Mouse (Mus musculus): ENCODE results near the gene Mgll. TPM values are rescaled to one million over a fixed set of nuclear protein-coding genes. Genes with fewer than 3 reads are reported as not detected.
A peak's percentile ranks its signal among the peaks of the same experiment; 100 is the strongest.

Gene Mgll
- polyA plus RNA-seq, 1 experiment from 2014 or later: 6.5 TPM

GRCm38 (mm10) chr6:88756992-88757391, 32.8 kb downstream of the Mgll start:
- Histone ChIP-seq H3K27ac (no peak overlapping the region), H3K4me3 (no peak overlapping the region), H3K4me2 (replicated peaks) (no peak overlapping the region), H3K4me1 (peaks cover 37% of the 10 kb centered on the region), H3K9me3 (replicated peaks) (no peaks in the 10 kb centered on the region), H3K36me3 (no peaks in the 10 kb centered on the region), H3K27me3 (peaks cover 5% of the 10 kb centered on the region), H3K9ac (no peak overlapping the region)
- no peak for ATAC-seq (ENCODE audit: low FRiP score)
- 92% methylated on average over 4 of the region's 4 CpGs for WGBS

GRCm38 (mm10) chr6:88758074-88758473, 33.9 kb downstream of the Mgll start:
- Histone ChIP-seq H3K9me3 (replicated peaks) (no peaks in the 10 kb centered on the region), H3K27ac (no peak overlapping the region), H3K4me2 (replicated peaks) (no peak overlapping the region), H3K4me1 (peaks cover 29% of the 10 kb centered on the region), H3K4me3 (no peak overlapping the region), H3K27me3 (peaks cover 5% of the 10 kb centered on the region), H3K36me3 (no peaks in the 10 kb centered on the region), H3K9ac (no peak overlapping the region)
- 86% methylated on average over 8 of the region's 8 CpGs for WGBS
- ATAC-seq (ENCODE audit: low FRiP score): no peak

- Histone ChIP-seq H3K9ac (no peak overlapping the region), H3K4me2 (replicated peaks) (no peak overlapping the region), H3K4me3 (no peak overlapping the region), H3K9me3 (replicated peaks) (no peaks in the 10 kb centered on the region), H3K4me1 (peaks cover 25% of the 10 kb centered on the region), H3K27ac (no peak overlapping the region), H3K27me3 (peaks cover 5% of the 10 kb centered on the region), H3K36me3 (no peaks in the 10 kb centered on the region)
- WGBS: 78% methylated on average over 10 of the region's 10 CpGs
- no peak for ATAC-seq (ENCODE audit: low FRiP score)
Measured at GRCm38 (mm10) chr6:88758568-88759522, 34.6 kb downstream of the Mgll start.

- 66% methylated on average over 17 of the region's 17 CpGs for WGBS
- Histone ChIP-seq H3K4me3 (no peak overlapping the region), H3K36me3 (no peaks in the 10 kb centered on the region), H3K9ac (no peak overlapping the region), H3K27ac (peak overlapping the region; percentile 67; the same call in 1 of the 2 replicates), H3K9me3 (replicated peaks) (no peaks in the 10 kb centered on the region), H3K4me2 (replicated peaks) (no peak overlapping the region), H3K4me1 (peaks cover 25% of the 10 kb centered on the region), H3K27me3 (peaks cover 5% of the 10 kb centered on the region)
- peak; percentile 76 for ATAC-seq (ENCODE audit: low FRiP score)
Measured at GRCm38 (mm10) chr6:88759793-88760453, 35.7 kb downstream of the Mgll start.

- no peaks in the 10 kb centered on the region for H3K9me3 ChIP-seq (replicated peaks)
- H3K27me3 ChIP-seq: peaks cover 5% of the 10 kb centered on the region
- no peak for ATAC-seq (ENCODE audit: low FRiP score)
- 63% methylated on average over 17 of the region's 17 CpGs for WGBS
- peaks cover 28% of the 10 kb centered on the region for H3K4me1 ChIP-seq
- H3K36me3 ChIP-seq: no peaks in the 10 kb centered on the region
- 0 out of 2 replicates have a peak overlapping the region, but pooled peaks have one; percentile 35 for H3K27ac ChIP-seq
- no peak overlapping the region for H3K4me3 ChIP-seq
- no peak overlapping the region for H3K9ac ChIP-seq
- H3K4me2 ChIP-seq (replicated peaks): no peak overlapping the region
Measured at GRCm38 (mm10) chr6:88760935-88761635, 36.9 kb downstream of the Mgll start.

GRCm38 (mm10) chr6:88761684-88762439, 37.6 kb downstream of the Mgll start:
- Histone ChIP-seq H3K27me3 (peaks cover 5% of the 10 kb centered on the region), H3K9ac (no peak overlapping the region), H3K4me2 (replicated peaks) (no peak overlapping the region), H3K4me3 (no peak overlapping the region), H3K9me3 (replicated peaks) (no peaks in the 10 kb centered on the region), H3K27ac (no peak overlapping the region), H3K4me1 (peaks cover 35% of the 10 kb centered on the region), H3K36me3 (no peaks in the 10 kb centered on the region)
- ATAC-seq (ENCODE audit: low FRiP score): no peak
- 73% methylated on average over 17 of the region's 17 CpGs for WGBS

GRCm38 (mm10) chr6:88762440-88763196, 38.4 kb downstream of the Mgll start:
- peaks cover 5% of the 10 kb centered on the region for H3K27me3 ChIP-seq
- ATAC-seq (ENCODE audit: low FRiP score): no peak
- H3K4me1 ChIP-seq: peaks cover 38% of the 10 kb centered on the region
- no peaks in the 10 kb centered on the region for H3K36me3 ChIP-seq
- no peak overlapping the region for H3K27ac ChIP-seq
- WGBS: 79% methylated on average over 13 of the region's 13 CpGs
- H3K9me3 ChIP-seq (replicated peaks): no peaks in the 10 kb centered on the region
- no peak overlapping the region for H3K4me3 ChIP-seq
- no peak overlapping the region for H3K9ac ChIP-seq
- H3K4me2 ChIP-seq (replicated peaks): no peak overlapping the region

- Histone ChIP-seq H3K27me3 (peaks cover 5% of the 10 kb centered on the region), H3K9ac (no peak overlapping the region), H3K4me2 (replicated peaks) (no peak overlapping the region), H3K4me1 (peaks cover 38% of the 10 kb centered on the region), H3K36me3 (no peaks in the 10 kb centered on the region), H3K9me3 (replicated peaks) (no peaks in the 10 kb centered on the region), H3K4me3 (no peak overlapping the region), H3K27ac (no peak overlapping the region)
- no peak for ATAC-seq (ENCODE audit: low FRiP score)
- 94% methylated on average over 3 of the region's 3 CpGs for WGBS
Measured at GRCm38 (mm10) chr6:88763518-88764077, 39.4 kb downstream of the Mgll start.

- ATAC-seq (ENCODE audit: low FRiP score): no peak
- peaks cover 38% of the 10 kb centered on the region for H3K4me1 ChIP-seq
Measured at GRCm38 (mm10) chr6:88764281-88764680, 40.1 kb downstream of the Mgll start.

GRCm38 (mm10) chr6:88767740-88768139, 43.5 kb downstream of the Mgll start:
- no peaks in the 10 kb centered on the region for H3K36me3 ChIP-seq
- no peak overlapping the region for H3K4me3 ChIP-seq
- no peak overlapping the region for H3K9ac ChIP-seq
- 69% methylated on average over 4 of the region's 4 CpGs for WGBS
- no peak for ATAC-seq (ENCODE audit: low FRiP score)
- H3K4me2 ChIP-seq (replicated peaks): no peak overlapping the region
- peaks cover 16% of the 10 kb centered on the region for H3K4me1 ChIP-seq
- no peaks in the 10 kb centered on the region for H3K27me3 ChIP-seq
- H3K9me3 ChIP-seq (replicated peaks): no peaks in the 10 kb centered on the region
- H3K27ac ChIP-seq: no peak overlapping the region

More at GRCm38 (mm10) chr6:88764281-88764680, 40.1 kb downstream of the Mgll start:
- Histone ChIP-seq H3K36me3 (no peaks in the 10 kb centered on the region), H3K27ac (no peak overlapping the region), H3K9me3 (replicated peaks) (no peaks in the 10 kb centered on the region), H3K4me3 (no peak overlapping the region), H3K9ac (no peak overlapping the region), H3K4me2 (replicated peaks) (no peak overlapping the region), H3K27me3 (peaks cover 5% of the 10 kb centered on the region)
- 74% methylated on average over 4 of the region's 4 CpGs for WGBS

GRCm38 (mm10) chr6:88769723-88770122, 45.5 kb downstream of the Mgll start:
- no peak overlapping the region for H3K4me3 ChIP-seq
- 83% methylated on average over 6 of the region's 6 CpGs for WGBS

More at GRCm38 (mm10) chr6:88769723-88770122, 45.5 kb downstream of the Mgll start:
- no peaks in the 10 kb centered on the region for H3K36me3 ChIP-seq
- no peak overlapping the region for H3K27ac ChIP-seq
- ATAC-seq (ENCODE audit: low FRiP score): no peak
- no peaks in the 10 kb centered on the region for H3K27me3 ChIP-seq
- peaks cover 16% of the 10 kb centered on the region for H3K4me1 ChIP-seq
- H3K4me2 ChIP-seq (replicated peaks): no peak overlapping the region
- no peak overlapping the region for H3K9ac ChIP-seq
- H3K9me3 ChIP-seq (replicated peaks): no peaks in the 10 kb centered on the region
